Mouse (Mus musculus): ENCODE measurements around the gene Mtcl1. TPM values are rescaled to one million over a fixed set of nuclear protein-coding genes. Genes with fewer than 3 reads are reported as not detected.

Gene Mtcl1
- polyA plus RNA-seq, 1 experiment, result not detected

- TF ChIP-seq GATA1 (IDR thresholded peaks at IDR 0.05; ENCODE audit: low read length), result no peak
Measured at GRCm38 (mm10) chr17:66301906-66302305, 147.6 kb downstream of the Mtcl1 start.

GRCm38 (mm10) chr17:66301267-66301666 is 148.3 kb downstream of the Mtcl1 start:
- no peak for TF ChIP-seq GATA1 (IDR thresholded peaks at IDR 0.05; ENCODE audit: low read length)

GRCm38 (mm10) chr17:66297721-66298120 is 151.8 kb downstream of the Mtcl1 start:
- no peak for TF ChIP-seq GATA1 (IDR thresholded peaks at IDR 0.05; ENCODE audit: low read length)

GRCm38 (mm10) chr17:66293581-66293980 is 156.0 kb downstream of the Mtcl1 start:
- TF ChIP-seq GATA1 (IDR thresholded peaks at IDR 0.05; ENCODE audit: low read length), result no peak

GRCm38 (mm10) chr17:66289894-66290293 is 159.7 kb downstream of the Mtcl1 start:
- no peak for TF ChIP-seq GATA1 (IDR thresholded peaks at IDR 0.05; ENCODE audit: low read length)

Other genes starting within 250 kb of the Mtcl1 start
- 17.0 and 19.7 TPM in 2 replicates for gene Rab12, start 70.0 kb upstream of the Mtcl1 start, polyA plus RNA-seq (2012)
- not detected in 2 replicates for gene Themis3, start 144.9 kb upstream of the Mtcl1 start, polyA plus RNA-seq (2012)

Data from G1E-ER4 (cell line).